Mouse (Mus musculus) cerebral cortex, adult 2 months (tissue): ENCODE data around the gene Tiam2.

Experiments
- WGBS: fragments of 180-500 bp; shearing (Covaris S2); methylation state at CpG from one replicate; pipeline ENCODE4 v1.1.7; 2018; 5-methylcytosine and 5-hydroxymethylcytosine counted together

Gene Tiam2

GRCm38 (mm10) chr17:3344872-3345271 lies 18.5 kb downstream of the Tiam2 start:
- WGBS = 48% methylated on average over 7 of the region's 7 CpGs

- WGBS = 51% methylated on average over 12 of the region's 12 CpGs
These were observed 19.0 kb downstream of the Tiam2 start for GRCm38 (mm10) chr17:3345276-3345885.

GRCm38 (mm10) chr17:3347800-3348199 lies 21.4 kb downstream of the Tiam2 start:
- WGBS = 78% methylated on average over 2 of the region's 2 CpGs

GRCm38 (mm10) chr17:3349331-3349730 lies 23.0 kb downstream of the Tiam2 start:
- 91% methylated on average over 5 of the region's 5 CpGs for WGBS

- WGBS = 56% methylated on average over 12 of the region's 12 CpGs
These were observed 23.6 kb downstream of the Tiam2 start for GRCm38 (mm10) chr17:3349939-3350338.

- WGBS = 63% methylated on average over 4 of the region's 4 CpGs
These were observed 24.0 kb downstream of the Tiam2 start for GRCm38 (mm10) chr17:3350405-3350804.

- WGBS = 63% methylated on average over 4 of the region's 4 CpGs
These were observed 25.3 kb downstream of the Tiam2 start for GRCm38 (mm10) chr17:3351668-3352067.

- WGBS = 99% methylated on average over 10 of the region's 10 CpGs
These were observed 26.8 kb downstream of the Tiam2 start for GRCm38 (mm10) chr17:3353141-3353540.

- WGBS = 94% methylated on average over 3 of the region's 3 CpGs
These were observed 28.5 kb downstream of the Tiam2 start for GRCm38 (mm10) chr17:3354856-3355255.

- 87% methylated on average over 8 of the region's 8 CpGs for WGBS
These were observed 30.4 kb downstream of the Tiam2 start for GRCm38 (mm10) chr17:3356633-3357365.

GRCm38 (mm10) chr17:3360236-3360635 lies 33.9 kb downstream of the Tiam2 start:
- WGBS = 60% methylated on average over 1 of the region's 1 CpGs

GRCm38 (mm10) chr17:3361751-3362150 lies 35.4 kb downstream of the Tiam2 start:
- WGBS = 82% methylated on average over 2 of the region's 2 CpGs

- 65% methylated on average over 2 of the region's 2 CpGs for WGBS
These were observed 36.8 kb downstream of the Tiam2 start for GRCm38 (mm10) chr17:3363216-3363615.

- WGBS = 64% methylated on average over 3 of the region's 3 CpGs
These were observed 40.4 kb downstream of the Tiam2 start for GRCm38 (mm10) chr17:3366741-3367140.

GRCm38 (mm10) chr17:3368386-3368785 lies 42.0 kb downstream of the Tiam2 start:
- WGBS = 87% methylated on average over 1 of the region's 1 CpGs

GRCm38 (mm10) chr17:3369631-3370030 lies 43.3 kb downstream of the Tiam2 start:
- 36% methylated on average over 4 of the region's 4 CpGs for WGBS

- 47% methylated on average over 2 of the region's 2 CpGs for WGBS
These were observed 52.2 kb downstream of the Tiam2 start for GRCm38 (mm10) chr17:3378606-3379005.

- 29% methylated on average over 9 of the region's 13 CpGs for WGBS
These were observed 53.6 kb downstream of the Tiam2 start for GRCm38 (mm10) chr17:3379753-3380588.

- 58% methylated on average over 1 of the region's 1 CpGs for WGBS
These were observed 59.0 kb downstream of the Tiam2 start for GRCm38 (mm10) chr17:3385391-3385790.

- 85% methylated on average over 4 of the region's 4 CpGs for WGBS
These were observed 61.4 kb downstream of the Tiam2 start for GRCm38 (mm10) chr17:3387819-3388218.

- WGBS = 89% methylated on average over 4 of the region's 4 CpGs
These were observed 63.4 kb downstream of the Tiam2 start for GRCm38 (mm10) chr17:3389741-3390140.

GRCm38 (mm10) chr17:3393981-3394380 lies 67.6 kb downstream of the Tiam2 start:
- 50% methylated on average over 2 of the region's 2 CpGs for whole genome bisulfite sequencing
